Mouse (Mus musculus) bone marrow macrophage, adult 2 months (primary cell): Measurements from ENCODE around the gene Aatk.

ENCODE experiments used
- CTCF ChIP-seq: IDR thresholded peaks from 2 replicates; pipeline ENCODE4 v1.5.1; 2012; ENCODE audit warnings: low read depth, mild to moderate bottlenecking, low read length, moderate library complexity
- POLR2A ChIP-seq: IDR thresholded peaks from 2 replicates; pipeline ENCODE4 v1.6.1; 2012; ENCODE audit warnings: mild to moderate bottlenecking, low read depth, low read length, borderline replicate concordance

- TF ChIP-seq POLR2A (no peak), CTCF (no peak)
These were observed 24.9 kb upstream of the Aatk start for GRCm38 (mm10) chr11:120071731-120072320.
